Mouse (Mus musculus) thymus, adult 18-20 months (tissue): ENCODE results near the gene Mamld1.
"Not testable (repeated sequence)": the region's sequence is repeated elsewhere in the genome, so short reads cannot be mapped to it uniquely, and the experiment has no call there.

Source experiments
- DNase-seq, 2 experiments: peaks; one replicate each; pipeline ENCODE4 v3.0.0; 2022; ENCODE audit warnings: mixed read lengths in 2 of 2

Gene Mamld1

GRCm38 (mm10) chrX:71049864-71050576, at the start of gene Mamld1:
Gene Mamld1, plus strand, starts transcription at chrX:71050256.
- DNase-seq: no peak

- DNase-seq: no peak
Measured at GRCm38 (mm10) chrX:71024718-71025117, 25.3 kb upstream of the Mamld1 start.

GRCm38 (mm10) chrX:71028007-71028406, 22.0 kb upstream of the Mamld1 start:
- no peak for DNase-seq

GRCm38 (mm10) chrX:71028976-71029375, 21.1 kb upstream of the Mamld1 start:
- not testable (repeated sequence) for DNase-seq

GRCm38 (mm10) chrX:71050677-71051311, 738 bp downstream of the Mamld1 start:
- DNase-seq: no peak

GRCm38 (mm10) chrX:71051361-71052114, 1.5 kb downstream of the Mamld1 start:
- DNase-seq: no peak

GRCm38 (mm10) chrX:71052115-71052478, 2.0 kb downstream of the Mamld1 start:
- no peak for DNase-seq

- no peak for DNase-seq
Measured at GRCm38 (mm10) chrX:71052481-71053216, 2.6 kb downstream of the Mamld1 start.

- no peak for DNase-seq
Measured at GRCm38 (mm10) chrX:71053246-71053645, 3.2 kb downstream of the Mamld1 start.

GRCm38 (mm10) chrX:71056968-71057367, 6.9 kb downstream of the Mamld1 start:
- DNase-seq: no peak

GRCm38 (mm10) chrX:71085092-71085807, 35.2 kb downstream of the Mamld1 start:
- no peak for DNase-seq

- DNase-seq: no peak
Measured at GRCm38 (mm10) chrX:71087370-71088079, 37.5 kb downstream of the Mamld1 start.

GRCm38 (mm10) chrX:71088080-71088414, 38.0 kb downstream of the Mamld1 start:
- DNase-seq: no peak

- no peak for DNase-seq
Measured at GRCm38 (mm10) chrX:71105820-71106219, 55.8 kb downstream of the Mamld1 start.

- no peak for DNase-seq
Measured at GRCm38 (mm10) chrX:71106392-71106791, 56.3 kb downstream of the Mamld1 start.

GRCm38 (mm10) chrX:71108056-71108735, 58.1 kb downstream of the Mamld1 start:
- DNase-seq: no peak

GRCm38 (mm10) chrX:71110333-71110732, 60.3 kb downstream of the Mamld1 start:
- DNase-seq: no peak

GRCm38 (mm10) chrX:71122359-71123293, 72.6 kb downstream of the Mamld1 start:
- no peak for DNase-seq

GRCm38 (mm10) chrX:71125013-71125412, 75.0 kb downstream of the Mamld1 start:
- DNase-seq: no peak

- no peak for DNase-seq
Measured at GRCm38 (mm10) chrX:71131464-71131863, 81.4 kb downstream of the Mamld1 start.
